Mouse (Mus musculus): ENCODE data around the gene Zc3h7a.
"Not testable (repeated sequence)": the region's sequence is repeated elsewhere in the genome, so short reads cannot be mapped to it uniquely, and the experiment has no call there.

The Zc3h7a gene

GRCm38 (mm10) chr16:11176208-11176883 is at the start of gene Zc3h7a:
Gene Zc3h7a (minus strand): TSS chr16:11176393.
- peak; percentile 98 for DNase-seq (ENCODE audit: inconsistent ontology term)

- DNase-seq (ENCODE audit: inconsistent ontology term), result no peak
Observed at GRCm38 (mm10) chr16:11217801-11218200, 41.6 kb upstream of the Zc3h7a start.

- DNase-seq (ENCODE audit: inconsistent ontology term), result peak; percentile 3
Observed at GRCm38 (mm10) chr16:11203600-11204390, 27.6 kb upstream of the Zc3h7a start.

GRCm38 (mm10) chr16:11202571-11203554 is 26.7 kb upstream of the Zc3h7a start, which contains the start of gene Rsl1d1:
Gene Rsl1d1 (minus strand): TSS chr16:11203331.
- peak; percentile 96 for DNase-seq (ENCODE audit: inconsistent ontology term)

- DNase-seq (ENCODE audit: inconsistent ontology term), result no peak
Observed at GRCm38 (mm10) chr16:11201740-11202394, 25.7 kb upstream of the Zc3h7a start.

GRCm38 (mm10) chr16:11200247-11200646 is 24.1 kb upstream of the Zc3h7a start:
- no peak for DNase-seq (ENCODE audit: inconsistent ontology term)

- DNase-seq (ENCODE audit: inconsistent ontology term), result no peak
Observed at GRCm38 (mm10) chr16:11198467-11198866, 22.3 kb upstream of the Zc3h7a start.

GRCm38 (mm10) chr16:11197052-11197451 is 20.9 kb upstream of the Zc3h7a start:
- no peak for DNase-seq (ENCODE audit: inconsistent ontology term)

- DNase-seq (ENCODE audit: inconsistent ontology term), result no peak
Observed at GRCm38 (mm10) chr16:11193231-11193630, 17.0 kb upstream of the Zc3h7a start.

- no peak for DNase-seq (ENCODE audit: inconsistent ontology term)
Observed at GRCm38 (mm10) chr16:11190150-11190549, 14.0 kb upstream of the Zc3h7a start.

GRCm38 (mm10) chr16:11177404-11177803 is 1.2 kb upstream of the Zc3h7a start:
- no peak for DNase-seq (ENCODE audit: inconsistent ontology term)

- no peak for DNase-seq (ENCODE audit: inconsistent ontology term)
Observed at GRCm38 (mm10) chr16:11176884-11177244, 671 bp upstream of the Zc3h7a start.

GRCm38 (mm10) chr16:11175489-11176207 is 545 bp downstream of the Zc3h7a start:
- DNase-seq (ENCODE audit: inconsistent ontology term), result peak; percentile 91

GRCm38 (mm10) chr16:11175100-11175488 is 1.1 kb downstream of the Zc3h7a start:
- no peak for DNase-seq (ENCODE audit: inconsistent ontology term)

- peak; percentile 82 for DNase-seq (ENCODE audit: inconsistent ontology term)
Observed at GRCm38 (mm10) chr16:11174671-11175081, 1.5 kb downstream of the Zc3h7a start.

GRCm38 (mm10) chr16:11171679-11172078 is 4.5 kb downstream of the Zc3h7a start:
- no peak for DNase-seq (ENCODE audit: inconsistent ontology term)

- DNase-seq (ENCODE audit: inconsistent ontology term), result no peak
Observed at GRCm38 (mm10) chr16:11166431-11166830, 9.8 kb downstream of the Zc3h7a start.

GRCm38 (mm10) chr16:11164695-11165255 is 11.4 kb downstream of the Zc3h7a start:
- DNase-seq (ENCODE audit: inconsistent ontology term), result peak; percentile 56

- DNase-seq (ENCODE audit: inconsistent ontology term), result not testable (repeated sequence)
Observed at GRCm38 (mm10) chr16:11157721-11158120, 18.5 kb downstream of the Zc3h7a start.

GRCm38 (mm10) chr16:11154500-11154899 is 21.7 kb downstream of the Zc3h7a start:
- no peak for DNase-seq (ENCODE audit: inconsistent ontology term)

Data from Muller cell, postnatal 12 days (primary cell).